Mouse (Mus musculus) C2C12 (cell line): ENCODE measurements around the gene Tgfbr3.

Experiments used
- CEBPB ChIP-seq: IDR thresholded peaks from one replicate; pipeline ENCODE4 v1.6.1; 2011; ENCODE audit warnings: low read depth, mild to moderate bottlenecking, control low read depth, moderate library complexity
- CTCF ChIP-seq: IDR thresholded peaks from one replicate; pipeline ENCODE4 v1.5.1; 2011; ENCODE audit not compliant: control insufficient read depth, insufficient read depth, insufficient read length

GRCm38 (mm10) chr5:107317141-107317540 is 27.7 kb upstream of the Tgfbr3 start:
- TF ChIP-seq CEBPB (no peak), CTCF (no peak)
